In genomic region chr3:87993436-87993835, GRCm38 (mm10) we compare ENCODE assay signal across 9 mouse cellular contexts. TPM values are rescaled to one million over a fixed set of nuclear protein-coding genes. Genes with fewer than 3 reads are reported as not detected.
DNase-seq lines count a peak whose midpoint lies in the region; ATAC-seq and TF ChIP-seq lines count a peak whose summit lies in the region.
"Had no signal": no experiment of that assay in that cellular context is flagged by ENCODE, and none has a peak within 500 bp of the region (broad histone marks: within the 10 kb centered on the region; RNA-seq: fewer than 3 reads in every experiment).

No protein-coding gene starts in this region.

- WGBS in liver, postnatal 0 days (ENCODE audit: insufficient replicate concordance), result 4% methylated on average over 5 of the region's 6 CpGs

- ATAC-seq in liver, postnatal 0 days, result no peak
- ATAC-seq: forebrain, embryonic 15.5 days had no signal

- no peak overlapping the region for H3K9ac ChIP-seq in liver, postnatal 0 days (replicated peaks)
- H3K9ac ChIP-seq: forebrain, embryonic 15.5 days had no signal

- TF ChIP-seq EP300 in liver, postnatal 0 days (IDR thresholded peaks at IDR 0.05; ENCODE audit: low read depth), result no peak

- peak; percentile 42 for DNase-seq in kidney, postnatal 14 days
- DNase-seq in kidney, adult 11 months, result no peak
- DNase-seq in CD4-positive helper T cell, adult 2 months (ENCODE audit: low read depth, low spot score), result peak; percentile 28
- DNase-seq in NIH3T3 (ENCODE audit: low read depth), result peak; percentile 79
- DNase-seq in liver, postnatal 0 days, result peak; percentile 79
- no peak for DNase-seq in frontal cortex, postnatal 14 days (ENCODE audit: low spot score in 2 of 2)
- no peak for DNase-seq in layer of hippocampus, adult 18-20 months (ENCODE audit: low spot score in 2 of 2)
- DNase-seq in natural killer cell, adult 2 months (ENCODE audit: low spot score in 2 of 2), result no peak

- H3K27me3 ChIP-seq in liver, postnatal 0 days (ENCODE audit: insufficient read depth, low read length), result peaks cover 61% of the 10 kb centered on the region

- no peaks in the 10 kb centered on the region for H3K9me3 ChIP-seq in liver, postnatal 0 days (ENCODE audit: low read length)
- H3K9me3 ChIP-seq: forebrain, embryonic 15.5 days had no signal

- TF ChIP-seq CTCF in liver, postnatal 0 days (IDR thresholded peaks at IDR 0.05; ENCODE audit: low read depth), result no peak

- no peaks in the 10 kb centered on the region for H3K36me3 ChIP-seq in liver, postnatal 0 days (replicated peaks; ENCODE audit: insufficient read depth, low read length)
- H3K36me3 ChIP-seq: forebrain, embryonic 15.5 days had no signal

- H3K4me2 ChIP-seq in liver, postnatal 0 days (ENCODE audit: low read depth, low read length), result no peak overlapping the region
- H3K4me2 ChIP-seq: forebrain, embryonic 15.5 days had no signal

- H3K4me3 ChIP-seq in liver, postnatal 0 days (ENCODE audit: low read depth, low read length), result no peak overlapping the region
- H3K4me3 ChIP-seq: forebrain, embryonic 15.5 days had no signal

- 0 out of 2 replicates have a peak, but pooled peaks cover 4% of the 10 kb centered on the region for H3K4me1 ChIP-seq in liver, postnatal 0 days (ENCODE audit: insufficient read depth)

- no peak overlapping the region for H3K27ac ChIP-seq in liver, postnatal 0 days (ENCODE audit: low read depth)
- H3K27ac ChIP-seq: forebrain, embryonic 15.5 days had no signal

RNA-seq across cellular contexts. Expression of gene Bcan, which starts 6.6 kb away (rescaled TPM):
- polyA plus RNA-seq in liver, postnatal 0 days (2015; fragmentation: Nextera tagmentation; extraction: Ambion mirVana), result 0.05 TPM in 1 of 2 replicates, not detected in the other
- total RNA-seq in layer of hippocampus, adult 18-20 months (2021), result 100 to 1,000 TPM; 281 to 298 TPM

RNA-seq across cellular contexts. Expression of gene Nes, which starts 22.6 kb away (rescaled TPM):
- polyA plus RNA-seq in liver, postnatal 0 days (2015; fragmentation: Nextera tagmentation; extraction: Ambion mirVana), result 0.83 and 0.95 TPM in 2 replicates
- total RNA-seq in layer of hippocampus, adult 18-20 months (2021), result 1 to 10 TPM; 3.6 to 4.7 TPM

RNA-seq across cellular contexts. Expression of gene Hapln2, which starts 33.9 kb away (rescaled TPM):
- not detected in 2 replicates for polyA plus RNA-seq in liver, postnatal 0 days (2015; fragmentation: Nextera tagmentation; extraction: Ambion mirVana)
- total RNA-seq in layer of hippocampus, adult 18-20 months (2021), result 10 to 100 TPM; 33.0 to 33.4 TPM

RNA-seq across cellular contexts. Expression of gene Crabp2, which starts 45.0 kb away (rescaled TPM):
- polyA plus RNA-seq in liver, postnatal 0 days (2015; fragmentation: Nextera tagmentation; extraction: Ambion mirVana), result not detected in 2 replicates
- total RNA-seq in layer of hippocampus, adult 18-20 months (2021), result 1 to 10 TPM; 1.4 to 2.6 TPM

RNA-seq across cellular contexts. Expression of gene Gpatch4, which starts 49.5 kb away (rescaled TPM):
- 13.1 and 14.3 TPM in 2 replicates for polyA plus RNA-seq in liver, postnatal 0 days (2015; fragmentation: Nextera tagmentation; extraction: Ambion mirVana)
- 10 to 100 TPM; 16.3 to 16.5 TPM for total RNA-seq in layer of hippocampus, adult 18-20 months (2021)

Comparison
In these comparisons a context has a peak if more than half of its experiments do, and no peak if none do; other contexts are left out.
1. DNase-seq: peak in kidney, postnatal 14 days (single experiment), CD4-positive helper T cell, adult 2 months (single experiment), NIH3T3 (single experiment) and liver, postnatal 0 days (single experiment); none in kidney, adult 11 months (single experiment), frontal cortex, postnatal 14 days (0 of 2), layer of hippocampus, adult 18-20 months (0 of 2) and natural killer cell, adult 2 months (0 of 2).